Mouse (Mus musculus): ENCODE results near the gene Phlpp1. TPM values are rescaled to one million over a fixed set of nuclear protein-coding genes. Genes with fewer than 3 reads are reported as not detected.

The Phlpp1 gene
- polyA plus RNA-seq (2015; fragmentation: Nextera tagmentation; extraction: Ambion mirVana): 6.9 and 7.5 TPM in 2 replicates

GRCm38 (mm10) chr1:106171241-106172220 lies at the start of gene Phlpp1:
Phlpp1 (plus strand) TSS chr1:106171752.
- H3K9ac ChIP-seq: peak within 1 kb of the TSS; percentile 98
- 0% methylated on average over 86 of the region's 113 CpGs for WGBS
- H3K36me3 ChIP-seq: no peaks in the 10 kb centered on the region
- peak; percentile 98 for ATAC-seq (ENCODE audit: low read depth)
- no peaks in the 10 kb centered on the region for H3K9me3 ChIP-seq
- H3K27ac ChIP-seq (replicated peaks): peak within 1 kb of the TSS; percentile 97
- H3K4me3 ChIP-seq: peak within 1 kb of the TSS; percentile 98
- peaks cover 44% of the 10 kb centered on the region for H3K4me1 ChIP-seq (replicated peaks)
- H3K4me2 ChIP-seq: peak within 1 kb of the TSS; percentile 80
- H3K27me3 ChIP-seq: no peaks in the 10 kb centered on the region

- Histone ChIP-seq H3K4me2 (no peak overlapping the region), H3K36me3 (no peaks in the 10 kb centered on the region), H3K27me3 (no peaks in the 10 kb centered on the region), H3K9me3 (no peaks in the 10 kb centered on the region), H3K27ac (replicated peaks) (no peak overlapping the region), H3K4me1 (replicated peaks) (peaks cover 2% of the 10 kb centered on the region; the same call in 1 of the 2 replicates), H3K9ac (no peak overlapping the region), H3K4me3 (no peak overlapping the region)
- 90% methylated on average over 3 of the region's 3 CpGs for WGBS
- no peak for ATAC-seq (ENCODE audit: low read depth)
Measured at GRCm38 (mm10) chr1:106126601-106127000, 45.0 kb upstream of the Phlpp1 start.

GRCm38 (mm10) chr1:106131697-106132349 lies 39.7 kb upstream of the Phlpp1 start:
- no peak overlapping the region for H3K4me2 ChIP-seq
- peak; percentile 74 for ATAC-seq (ENCODE audit: low read depth)
- no peak overlapping the region for H3K4me3 ChIP-seq
- H3K27me3 ChIP-seq: no peaks in the 10 kb centered on the region
- 67% methylated on average over 4 of the region's 4 CpGs for WGBS
- H3K4me1 ChIP-seq (replicated peaks): peaks cover 12% of the 10 kb centered on the region; the same call in 1 of the 2 replicates
- H3K36me3 ChIP-seq: no peaks in the 10 kb centered on the region
- no peaks in the 10 kb centered on the region for H3K9me3 ChIP-seq
- no peak overlapping the region for H3K27ac ChIP-seq (replicated peaks)
- H3K9ac ChIP-seq: no peak overlapping the region

- no peaks in the 10 kb centered on the region for H3K9me3 ChIP-seq
- H3K4me1 ChIP-seq (replicated peaks): peaks cover 12% of the 10 kb centered on the region; the same call in 1 of the 2 replicates
- H3K9ac ChIP-seq: no peak overlapping the region
- no peaks in the 10 kb centered on the region for H3K36me3 ChIP-seq
- no peak overlapping the region for H3K27ac ChIP-seq (replicated peaks)
- no peak overlapping the region for H3K4me2 ChIP-seq
- peak; percentile 59; the same call in 1 of the 2 replicates for ATAC-seq (ENCODE audit: low read depth)
- WGBS: 27% methylated on average over 4 of the region's 4 CpGs
- no peak overlapping the region for H3K4me3 ChIP-seq
- H3K27me3 ChIP-seq: no peaks in the 10 kb centered on the region
Measured at GRCm38 (mm10) chr1:106132350-106132700, 39.2 kb upstream of the Phlpp1 start.

- Histone ChIP-seq H3K27ac (replicated peaks) (no peak overlapping the region), H3K4me2 (no peak overlapping the region), H3K4me3 (no peak overlapping the region), H3K36me3 (no peaks in the 10 kb centered on the region), H3K9ac (no peak overlapping the region), H3K27me3 (no peaks in the 10 kb centered on the region), H3K4me1 (replicated peaks) (no peaks in the 10 kb centered on the region), H3K9me3 (no peaks in the 10 kb centered on the region)
- 90% methylated on average over 2 of the region's 2 CpGs for WGBS
- ATAC-seq (ENCODE audit: low read depth): no peak
Measured at GRCm38 (mm10) chr1:106138691-106139090, 32.9 kb upstream of the Phlpp1 start.

- H3K36me3 ChIP-seq: no peaks in the 10 kb centered on the region
- no peak for ATAC-seq (ENCODE audit: low read depth)
- no peaks in the 10 kb centered on the region for H3K9me3 ChIP-seq
- no peak overlapping the region for H3K27ac ChIP-seq (replicated peaks)
- no peak overlapping the region for H3K4me2 ChIP-seq
- 60% methylated on average over 1 of the region's 1 CpGs for WGBS
- no peaks in the 10 kb centered on the region for H3K4me1 ChIP-seq (replicated peaks)
- H3K27me3 ChIP-seq: no peaks in the 10 kb centered on the region
- H3K4me3 ChIP-seq: no peak overlapping the region
- H3K9ac ChIP-seq: no peak overlapping the region
Measured at GRCm38 (mm10) chr1:106139137-106139536, 32.4 kb upstream of the Phlpp1 start.

GRCm38 (mm10) chr1:106142010-106142409 lies 29.5 kb upstream of the Phlpp1 start:
- H3K4me1 ChIP-seq (replicated peaks): no peaks in the 10 kb centered on the region
- ATAC-seq (ENCODE audit: low read depth): no peak
- H3K36me3 ChIP-seq: no peaks in the 10 kb centered on the region
- WGBS: 82% methylated on average over 1 of the region's 1 CpGs
- H3K9ac ChIP-seq: no peak overlapping the region
- H3K9me3 ChIP-seq: no peaks in the 10 kb centered on the region
- H3K27ac ChIP-seq (replicated peaks): no peak overlapping the region
- H3K4me3 ChIP-seq: no peak overlapping the region
- no peaks in the 10 kb centered on the region for H3K27me3 ChIP-seq
- no peak overlapping the region for H3K4me2 ChIP-seq

- Histone ChIP-seq H3K36me3 (no peaks in the 10 kb centered on the region), H3K4me3 (no peak overlapping the region), H3K27me3 (no peaks in the 10 kb centered on the region), H3K4me2 (no peak overlapping the region), H3K9ac (no peak overlapping the region), H3K4me1 (replicated peaks) (peaks cover 10% of the 10 kb centered on the region), H3K27ac (replicated peaks) (no peak overlapping the region), H3K9me3 (no peaks in the 10 kb centered on the region)
- 89% methylated on average over 2 of the region's 2 CpGs for WGBS
- no peak for ATAC-seq (ENCODE audit: low read depth)
Measured at GRCm38 (mm10) chr1:106144534-106144933, 27.0 kb upstream of the Phlpp1 start.

GRCm38 (mm10) chr1:106145055-106145454 lies 26.5 kb upstream of the Phlpp1 start:
- no peaks in the 10 kb centered on the region for H3K9me3 ChIP-seq
- WGBS: 56% methylated on average over 1 of the region's 1 CpGs
- peaks cover 10% of the 10 kb centered on the region for H3K4me1 ChIP-seq (replicated peaks)
- H3K9ac ChIP-seq: no peak overlapping the region
- H3K27me3 ChIP-seq: no peaks in the 10 kb centered on the region
- no peak overlapping the region for H3K4me3 ChIP-seq
- H3K4me2 ChIP-seq: no peak overlapping the region
- ATAC-seq (ENCODE audit: low read depth): no peak
- H3K36me3 ChIP-seq: no peaks in the 10 kb centered on the region
- H3K27ac ChIP-seq (replicated peaks): no peak overlapping the region

GRCm38 (mm10) chr1:106145565-106146190 lies 25.9 kb upstream of the Phlpp1 start:
- Histone ChIP-seq H3K27me3 (no peaks in the 10 kb centered on the region), H3K9me3 (no peaks in the 10 kb centered on the region), H3K9ac (no peak overlapping the region), H3K27ac (replicated peaks) (no peak overlapping the region), H3K36me3 (no peaks in the 10 kb centered on the region), H3K4me1 (replicated peaks) (peaks cover 10% of the 10 kb centered on the region), H3K4me3 (no peak overlapping the region), H3K4me2 (no peak overlapping the region)
- no peak for ATAC-seq (ENCODE audit: low read depth)
- 82% methylated on average over 4 of the region's 4 CpGs for WGBS

GRCm38 (mm10) chr1:106148386-106149380 lies 22.9 kb upstream of the Phlpp1 start:
- Histone ChIP-seq H3K9ac (no peak overlapping the region), H3K36me3 (no peaks in the 10 kb centered on the region), H3K27ac (replicated peaks) (peak overlapping the region; percentile 20; the same call in 1 of the 2 replicates), H3K4me2 (no peak overlapping the region), H3K4me3 (no peak overlapping the region), H3K27me3 (no peaks in the 10 kb centered on the region), H3K9me3 (no peaks in the 10 kb centered on the region), H3K4me1 (replicated peaks) (peaks cover 10% of the 10 kb centered on the region)
- no peak for ATAC-seq (ENCODE audit: low read depth)
- WGBS: 39% methylated on average over 17 of the region's 17 CpGs

Measured in neural tube, embryonic 13.5 days (tissue).